Mouse (Mus musculus) myocyte (in vitro differentiated cells): ENCODE data around the gene Olfr420. TPM values are rescaled to one million over a fixed set of nuclear protein-coding genes. Genes with fewer than 3 reads are reported as not detected.

Experiments used
- H3K27me3 ChIP-seq: one replicate; pipeline ENCODE4 v1.6.1; 2011; ENCODE audit not compliant: control insufficient read depth, insufficient read depth, insufficient read length
- H3K36me3 ChIP-seq: one replicate; pipeline ENCODE4 v1.6.1; 2011; ENCODE audit not compliant: control insufficient read depth, insufficient read depth
- H3K4me2 ChIP-seq: one replicate; pipeline ENCODE4 v1.6.1; 2011; ENCODE audit warnings: low read depth, control low read depth
- H3K4me3 ChIP-seq: one replicate; pipeline ENCODE4 v1.5.1; 2011; ENCODE audit warnings: mild to moderate bottlenecking, control low read depth, moderate library complexity
- H3K79me2 ChIP-seq: one replicate; pipeline ENCODE4 v1.6.1; 2011; ENCODE audit not compliant: control insufficient read depth, insufficient read depth
- H3ac ChIP-seq: one replicate; pipeline ENCODE4 v1.6.1; 2011; ENCODE audit not compliant: control insufficient read depth, insufficient read length
- CEBPB ChIP-seq: IDR thresholded peaks from 2 replicates; pipeline ENCODE4 v1.6.1; 2011; ENCODE audit warnings: mild to moderate bottlenecking, moderate library complexity; ENCODE audit not compliant: poor library complexity, insufficient read depth, severe bottlenecking
- E2F4 ChIP-seq: IDR thresholded peaks from one replicate; pipeline ENCODE4 v1.6.1; 2011; ENCODE audit warnings: mild to moderate bottlenecking, control low read depth, moderate library complexity; ENCODE audit not compliant: insufficient read depth
- MAX ChIP-seq: IDR thresholded peaks from one replicate; pipeline ENCODE4 v1.6.1; 2011; ENCODE audit warnings: low read depth, mild to moderate bottlenecking, control low read depth
- MYOD1 ChIP-seq, 3 experiments: IDR thresholded peaks; one replicate each; pipeline ENCODE4 v1.6.1; 2011; ENCODE audit warnings: control low read depth in 2 of 3, low read depth in 2 of 3, mild to moderate bottlenecking in 2 of 3, moderate library complexity in 1 of 3; ENCODE audit not compliant: insufficient read length in 2 of 3, control insufficient read depth in 1 of 3
- MYOG ChIP-seq, 3 experiments: IDR thresholded peaks; one replicate each; pipeline ENCODE4 v1.6.1; 2011; ENCODE audit warnings: control low read depth in 2 of 3, low read depth in 2 of 3, mild to moderate bottlenecking in 2 of 3; ENCODE audit not compliant: insufficient read length in 2 of 3, control insufficient read depth in 1 of 3, insufficient read depth in 1 of 3
- POLR2A ChIP-seq: IDR thresholded peaks from one replicate; pipeline ENCODE4 v1.6.1; 2011; ENCODE audit warnings: low read depth, mild to moderate bottlenecking, control low read depth, moderate library complexity; ENCODE audit not compliant: insufficient read length
- POLR2AphosphoS2 ChIP-seq: IDR thresholded peaks from one replicate; pipeline ENCODE4 v1.6.1; 2011; ENCODE audit warnings: low read depth, control low read depth; ENCODE audit not compliant: insufficient read length
- REST ChIP-seq: IDR thresholded peaks from one replicate; pipeline ENCODE4 v1.6.1; 2011; ENCODE audit warnings: mild to moderate bottlenecking, control low read depth, moderate library complexity; ENCODE audit not compliant: insufficient read depth, insufficient read length
- SRF ChIP-seq: IDR thresholded peaks from one replicate; pipeline ENCODE4 v1.6.1; 2011; ENCODE audit warnings: low read depth; ENCODE audit not compliant: control insufficient read depth, insufficient read length
- TCF12 ChIP-seq: IDR thresholded peaks from one replicate; pipeline ENCODE4 v1.6.1; 2011; ENCODE audit warnings: mild to moderate bottlenecking, control low read depth; ENCODE audit not compliant: poor library complexity, insufficient read depth, severe bottlenecking
- TCF3 ChIP-seq: IDR thresholded peaks from one replicate; pipeline ENCODE4 v1.6.1; 2011; ENCODE audit warnings: low read depth, control low read depth; ENCODE audit not compliant: insufficient read length
- USF1 ChIP-seq: IDR thresholded peaks from one replicate; pipeline ENCODE4 v1.6.1; 2011; ENCODE audit warnings: low read depth, mild to moderate bottlenecking, control low read depth, moderate library complexity
- polyA plus RNA-seq: library from polyadenylated mRNA; unstranded; fragments of >200 nt; fragmentation: generic; extraction: Trizol; gene quantifications from one replicate; pipeline ENCODE4 v1.2.1, GENCODE M21; 2012; ENCODE audit warnings: missing spikeins

Gene Olfr420
- polyA plus RNA-seq, 1 experiment = not detected

DNA sequence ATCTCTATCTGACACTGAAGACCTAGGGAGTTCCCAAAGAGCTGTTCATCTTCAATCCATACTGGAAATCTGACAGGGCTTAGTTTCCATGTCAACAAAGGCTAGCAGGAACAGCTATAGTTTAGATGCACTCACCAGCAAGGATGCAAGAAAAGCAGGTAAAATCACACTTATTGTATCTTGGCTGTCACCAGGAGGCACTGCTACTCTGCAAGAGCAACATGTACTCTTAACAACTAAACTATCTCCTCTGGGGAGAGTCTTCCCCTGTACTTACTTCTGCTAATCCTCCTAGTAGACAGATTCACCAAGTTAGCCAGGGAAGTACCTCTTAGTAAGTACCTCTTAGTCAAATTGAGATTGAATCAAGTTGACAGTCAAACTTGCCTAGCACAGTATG lies 13.6 kb downstream of the Olfr420 start:
- Histone ChIP-seq H3K4me2 (no peak overlapping the region), H3ac (no peak overlapping the region), H3K36me3 (no peaks in the 10 kb centered on the region), H3K4me3 (no peak overlapping the region), H3K79me2 (no peaks in the 10 kb centered on the region), H3K27me3 (no peaks in the 10 kb centered on the region)
- no peak for TF ChIP-seq TCF3
- TF ChIP-seq REST = no peak
- no peak for TF ChIP-seq MYOG (IDR thresholded peaks at IDR 0.05; ENCODE audit: control insufficient read depth in 1 of 3, insufficient read depth in 1 of 3, insufficient read length in 2 of 3, low read depth in 2 of 3)
- no peak for TF ChIP-seq TCF12

DNA sequence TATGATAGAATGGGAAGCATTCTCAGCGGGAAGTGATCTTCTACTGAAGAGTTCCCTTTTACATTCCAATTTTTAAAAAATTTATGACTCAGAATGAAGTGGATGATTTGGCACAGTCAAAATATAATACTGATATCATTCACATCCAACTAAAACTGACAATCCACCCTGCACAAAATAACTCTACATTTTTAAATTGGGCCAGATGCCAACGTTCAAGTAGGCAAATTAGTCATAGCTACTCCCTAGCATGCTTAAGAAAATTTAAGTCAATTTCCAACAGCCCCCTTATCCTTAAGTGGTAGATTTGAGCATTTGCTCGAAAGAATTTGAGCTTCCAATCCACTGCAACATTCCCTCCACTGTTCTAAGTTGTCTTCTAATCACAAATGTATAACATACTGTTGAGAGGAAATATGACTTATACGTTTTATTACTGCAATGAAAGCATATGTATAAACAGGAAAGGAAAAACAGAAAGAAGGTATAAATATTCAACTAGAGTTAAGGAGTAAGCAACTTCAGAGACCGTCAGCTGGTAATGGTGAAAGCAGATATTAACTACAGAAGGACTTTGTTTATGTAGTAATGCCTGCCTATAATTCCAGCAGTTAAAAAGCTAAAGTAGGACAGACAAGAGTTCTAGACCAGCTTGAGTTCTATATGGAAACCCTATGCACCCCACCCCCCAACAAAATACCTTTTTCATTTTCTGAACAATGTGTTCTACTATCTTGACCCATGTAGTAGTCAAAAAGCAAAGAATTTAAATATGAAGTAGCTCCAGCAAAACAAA lies 15.5 kb downstream of the Olfr420 start:
- Histone ChIP-seq H3K79me2 (no peaks in the 10 kb centered on the region), H3K4me3 (no peak overlapping the region), H3ac (no peak overlapping the region), H3K27me3 (no peaks in the 10 kb centered on the region), H3K4me2 (no peak overlapping the region), H3K36me3 (no peaks in the 10 kb centered on the region)
- TF ChIP-seq E2F4 = no peak
- TF ChIP-seq SRF = no peak
- TF ChIP-seq REST = no peak
- TF ChIP-seq TCF12 = no peak
- no peak for TF ChIP-seq MYOG (IDR thresholded peaks at IDR 0.05; ENCODE audit: control insufficient read depth in 1 of 3, insufficient read depth in 1 of 3, insufficient read length in 2 of 3, low read depth in 2 of 3)
- no peak for TF ChIP-seq USF1
- TF ChIP-seq POLR2A = no peak
- TF ChIP-seq TCF3 = no peak
- TF ChIP-seq MYOD1 (IDR thresholded peaks at IDR 0.05; ENCODE audit: control insufficient read depth in 1 of 3, insufficient read length in 2 of 3, low read depth in 2 of 3) = no peak
- no peak for TF ChIP-seq MAX
- TF ChIP-seq POLR2AphosphoS2 = no peak
- TF ChIP-seq CEBPB = no peak

DNA sequence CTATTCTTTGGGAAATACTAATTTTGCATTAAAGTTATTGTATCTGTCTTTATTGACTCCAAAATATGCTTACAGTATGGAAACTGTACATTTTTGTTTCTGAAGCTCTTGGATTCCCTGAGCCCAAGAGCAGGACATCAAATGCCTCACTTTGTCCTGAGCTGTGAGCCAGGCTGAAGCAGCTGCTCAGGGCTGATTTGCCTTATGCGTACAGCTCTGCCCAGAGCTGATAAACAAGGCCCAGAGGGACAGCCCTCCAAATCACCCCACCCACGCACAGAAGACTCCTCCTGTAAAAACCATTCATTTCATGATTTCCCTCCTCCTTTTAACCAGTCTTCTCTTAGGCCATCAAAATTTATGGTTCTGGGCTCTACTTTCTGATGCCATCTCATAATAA lies 16.1 kb downstream of the Olfr420 start:
- TF ChIP-seq POLR2AphosphoS2 = no peak
- TF ChIP-seq TCF12 = no peak
- no peak for TF ChIP-seq POLR2A
- no peak for TF ChIP-seq E2F4
- TF ChIP-seq TCF3 = no peak
- no peak for TF ChIP-seq MAX
- TF ChIP-seq MYOG (IDR thresholded peaks at IDR 0.05; ENCODE audit: control insufficient read depth in 1 of 3, insufficient read depth in 1 of 3, insufficient read length in 2 of 3, low read depth in 2 of 3) = no peak
- no peak for TF ChIP-seq CEBPB
- no peak for TF ChIP-seq SRF
- no peak for TF ChIP-seq MYOD1 (IDR thresholded peaks at IDR 0.05; ENCODE audit: control insufficient read depth in 1 of 3, insufficient read length in 2 of 3, low read depth in 2 of 3)
- H3K79me2 ChIP-seq = no peaks in the 10 kb centered on the region
- H3ac ChIP-seq = no peak overlapping the region
- no peak overlapping the region for H3K4me3 ChIP-seq
- no peak overlapping the region for H3K4me2 ChIP-seq
- no peaks in the 10 kb centered on the region for H3K27me3 ChIP-seq
- no peaks in the 10 kb centered on the region for H3K36me3 ChIP-seq

DNA sequence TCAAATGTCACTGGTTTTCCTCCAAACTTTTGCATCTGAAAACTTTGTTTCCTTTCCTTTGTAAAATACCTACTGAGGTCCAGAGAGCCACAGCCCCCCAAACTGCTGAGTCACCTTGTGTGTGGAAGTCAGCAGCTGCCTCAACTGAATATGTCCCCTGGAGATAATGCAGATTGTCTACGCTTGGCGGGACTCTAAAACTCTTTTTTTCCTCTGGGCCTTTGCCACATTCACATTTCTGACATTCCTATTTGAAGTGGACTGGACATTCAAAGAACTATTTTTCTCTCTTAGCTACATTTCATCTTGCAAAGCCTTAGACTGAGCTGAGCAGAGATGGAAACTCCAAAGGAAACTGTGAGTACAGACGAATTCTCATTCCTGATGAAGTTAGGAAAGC lies 17.2 kb downstream of the Olfr420 start, which contains the start of gene Spta1:
Spta1 (plus strand) TSS at position 172 of the 400 bp plus-strand sequence.
- H3K4me2 ChIP-seq = no peak within 1 kb of the TSS
- no peak for TF ChIP-seq POLR2AphosphoS2
- TF ChIP-seq TCF3 = no peak
- no peak for TF ChIP-seq MYOD1 (IDR thresholded peaks at IDR 0.05; ENCODE audit: control insufficient read depth in 1 of 3, insufficient read length in 2 of 3, low read depth in 2 of 3)
- no peak for TF ChIP-seq E2F4
- TF ChIP-seq TCF12 = no peak
- no peak within 1 kb of the TSS for H3ac ChIP-seq
- no peaks in the 10 kb centered on the region for H3K36me3 ChIP-seq
- H3K27me3 ChIP-seq = no peaks in the 10 kb centered on the region
- no peaks in the 10 kb centered on the region for H3K79me2 ChIP-seq
- H3K4me3 ChIP-seq = no peak within 1 kb of the TSS

DNA sequence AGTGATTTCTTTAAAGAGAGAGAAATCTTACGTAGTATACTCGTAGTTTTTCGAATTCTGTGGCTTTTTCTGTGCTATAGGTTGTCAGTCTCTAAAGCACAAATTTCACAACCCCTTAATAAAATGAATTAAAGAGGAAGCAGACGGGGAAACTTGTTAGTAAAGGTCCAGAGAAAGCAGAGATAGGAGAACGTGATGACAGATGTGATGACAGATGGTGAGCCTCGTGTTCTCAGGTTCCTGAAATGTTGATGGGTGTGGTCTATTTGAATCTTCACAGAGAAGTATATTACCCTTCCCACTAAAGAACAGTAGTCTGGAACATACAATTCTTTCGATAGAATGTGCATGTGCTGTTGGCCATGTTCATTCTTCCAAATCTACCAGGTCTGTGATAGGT lies 49.3 kb downstream of the Olfr420 start:
- Histone ChIP-seq H3ac (no peak overlapping the region), H3K4me3 (no peak overlapping the region), H3K79me2 (no peaks in the 10 kb centered on the region), H3K36me3 (no peaks in the 10 kb centered on the region), H3K4me2 (no peak overlapping the region), H3K27me3 (no peaks in the 10 kb centered on the region)
- TF ChIP-seq CEBPB (no peak), POLR2A (no peak), SRF (no peak), TCF3 (no peak), MYOG (IDR thresholded peaks at IDR 0.05; ENCODE audit: control insufficient read depth in 1 of 3, insufficient read depth in 1 of 3, insufficient read length in 2 of 3, low read depth in 2 of 3) (no peak), POLR2AphosphoS2 (no peak)

Other genes starting within 250 kb of the Olfr420 start
- 1.9 TPM for gene Ifi211, start 242.6 kb upstream of the Olfr420 start, polyA plus RNA-seq
- 2.3 TPM for gene Mndal, start 213.1 kb upstream of the Olfr420 start, polyA plus RNA-seq
- gene Ifi203, start 213.0 kb upstream of the Olfr420 start, polyA plus RNA-seq = 3.3 TPM
- 9.6 TPM for gene Ifi202b, start 172.9 kb upstream of the Olfr420 start, polyA plus RNA-seq
- gene Ifi205, start 123.8 kb upstream of the Olfr420 start, polyA plus RNA-seq = 0.04 TPM
- not detected for gene Olfr433, start 114.9 kb upstream of the Olfr420 start, polyA plus RNA-seq
- not detected for gene Olfr432, start 106.4 kb upstream of the Olfr420 start, polyA plus RNA-seq
- gene Olfr430, start 89.0 kb upstream of the Olfr420 start, polyA plus RNA-seq = not detected
- not detected for gene Olfr429, start 71.3 kb upstream of the Olfr420 start, polyA plus RNA-seq
- not detected for gene Olfr427, start 58.7 kb upstream of the Olfr420 start, polyA plus RNA-seq
- not detected for gene Olfr231, start 34.5 kb upstream of the Olfr420 start, polyA plus RNA-seq
- not detected for gene Olfr424, start 24.1 kb upstream of the Olfr420 start, polyA plus RNA-seq
- 0.04 TPM for gene Spta1, start 17.1 kb downstream of the Olfr420 start, polyA plus RNA-seq
- gene Olfr419, start 96.4 kb downstream of the Olfr420 start, polyA plus RNA-seq = not detected
- gene Mptx1, start 174.9 kb downstream of the Olfr420 start, polyA plus RNA-seq = not detected
- gene Olfr417, start 209.5 kb downstream of the Olfr420 start, polyA plus RNA-seq = not detected
- gene Olfr248, start 235.4 kb downstream of the Olfr420 start, polyA plus RNA-seq = not detected